Mouse (Mus musculus) midbrain, embryonic 14.5 days (tissue): ENCODE results near the gene Igsf10. TPM values are rescaled to one million over a fixed set of nuclear protein-coding genes. Genes with fewer than 3 reads are reported as not detected.

Source experiments
- ATAC-seq: fragments of 200-750 bp; cut with Nextera tagmentation; 2 replicates; pipeline ENCODE4 v1.8.0; 2017; ENCODE audit warnings: moderate number of reproducible peaks, moderate library complexity; ENCODE audit not compliant: low FRiP score, low TSS enrichment
- DNase-seq: peaks from one replicate; pipeline ENCODE4 v3.0.0-alpha.2; 2015
- H3K27ac ChIP-seq: fragments of 300-500 bp; sonication (generic); replicated peaks from 2 replicates; pipeline ENCODE4 v1.5.1; 2014; ENCODE audit warnings: mild to moderate bottlenecking, low read depth, low read length, moderate library complexity
- H3K27me3 ChIP-seq: fragments of 300-500 bp; sonication (generic); 2 replicates; pipeline ENCODE4 v1.6.1; 2014; ENCODE audit warnings: low read length, control low read depth, mixed read lengths; ENCODE audit not compliant: control insufficient read depth, insufficient read depth
- H3K36me3 ChIP-seq: fragments of 300-500 bp; sonication (generic); 2 replicates; pipeline ENCODE4 v1.6.1; 2014; ENCODE audit warnings: low read length, control low read depth; ENCODE audit not compliant: control insufficient read depth, insufficient read depth
- H3K4me1 ChIP-seq: fragments of 300-500 bp; sonication (generic); 2 replicates; pipeline ENCODE4 v1.6.1; 2014; ENCODE audit warnings: mild to moderate bottlenecking, antibody characterized with exemption, low read length, control low read depth; ENCODE audit not compliant: control insufficient read depth, insufficient read depth
- H3K4me2 ChIP-seq: fragments of 300-500 bp; sonication (generic); 2 replicates; pipeline ENCODE4 v1.6.1; 2014; ENCODE audit warnings: mild to moderate bottlenecking, low read length, moderate library complexity
- H3K4me3 ChIP-seq: fragments of 300-500 bp; sonication (generic); replicated peaks from 2 replicates; pipeline ENCODE4 v1.5.1; 2014; ENCODE audit warnings: low read depth, low read length
- H3K9ac ChIP-seq: fragments of 300-500 bp; sonication (generic); replicated peaks from 2 replicates; pipeline ENCODE4 v1.6.1; 2014; ENCODE audit warnings: mild to moderate bottlenecking, low read length, moderate library complexity
- H3K9me3 ChIP-seq: fragments of 300-500 bp; sonication (generic); 2 replicates; pipeline ENCODE4 v1.6.1; 2016; ENCODE audit warnings: low read length, control low read depth, mixed read lengths; ENCODE audit not compliant: control insufficient read depth
- WGBS: fragments of 180-500 bp; shearing (Covaris S2); extraction: QIAGEN DNeasy Blood & Tissue Kit; methylation state at CpG from one replicate; pipeline ENCODE4 v1.1.7; 2014; 5-methylcytosine and 5-hydroxymethylcytosine counted together
- polyA plus RNA-seq: library from polyadenylated mRNA; unstranded; fragments of >200 nt; fragmentation: Nextera tagmentation; extraction: Ambion mirVana; gene quantifications from 2 replicates; pipeline ENCODE4 v1.2.1, GENCODE M21; 2014

Igsf10 gene
- polyA plus RNA-seq, 1 experiment from 2014 or later = 2.9 TPM

DNA sequence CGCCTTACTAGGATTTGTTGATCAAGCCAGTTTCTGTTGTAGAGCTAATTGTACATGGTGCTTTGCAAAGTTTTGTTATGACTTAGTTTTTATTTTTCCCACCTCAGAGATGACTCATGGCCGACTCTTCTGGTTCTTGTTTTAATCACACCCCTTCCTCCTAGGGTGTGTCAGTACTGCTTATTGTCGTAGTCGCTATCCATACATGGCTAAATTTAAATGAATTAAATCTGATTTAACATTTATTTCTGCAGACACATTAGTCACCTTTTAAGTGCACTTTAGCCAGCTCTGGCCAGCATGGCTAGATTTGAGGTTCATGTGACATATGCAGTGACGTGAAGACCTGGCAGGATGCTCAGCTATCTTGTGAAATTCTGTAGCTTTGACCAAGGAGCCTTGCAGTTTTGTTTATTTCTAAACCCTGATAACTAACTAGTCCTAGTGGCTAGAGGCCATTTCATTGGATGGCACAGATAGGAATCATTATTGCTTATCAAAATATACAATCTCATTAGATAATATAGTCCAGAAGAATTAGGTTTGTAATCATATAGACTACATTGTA, 47.5 kb downstream of the Igsf10 start:
- DNase-seq = no peak
- Histone ChIP-seq H3K27ac (no peak overlapping the region), H3K27me3 (no peaks in the 10 kb centered on the region), H3K4me2 (no peak overlapping the region), H3K9ac (no peak overlapping the region), H3K4me1 (no peaks in the 10 kb centered on the region), H3K36me3 (no peaks in the 10 kb centered on the region), H3K4me3 (no peak overlapping the region), H3K9me3 (no peaks in the 10 kb centered on the region)
- WGBS = 95% methylated on average over 5 of the region's 5 CpGs
- no peak for ATAC-seq

- H3K4me1 ChIP-seq = no peaks in the 10 kb centered on the region
- H3K27ac ChIP-seq = no peak overlapping the region
- no peaks in the 10 kb centered on the region for H3K9me3 ChIP-seq
- no peaks in the 10 kb centered on the region for H3K36me3 ChIP-seq
- DNase-seq (no peak), ATAC-seq (no peak)
- H3K27me3 ChIP-seq = no peaks in the 10 kb centered on the region
- WGBS = 93% methylated on average over 16 of the region's 16 CpGs
- no peak overlapping the region for H3K4me2 ChIP-seq
- no peak overlapping the region for H3K9ac ChIP-seq
- no peak overlapping the region for H3K4me3 ChIP-seq
Measured at GRCm38 (mm10) chr3:59295699-59296562, 48.3 kb downstream of the Igsf10 start.

- WGBS = 83% methylated on average over 5 of the region's 5 CpGs
- Histone ChIP-seq H3K27ac (no peak overlapping the region), H3K27me3 (no peaks in the 10 kb centered on the region), H3K36me3 (no peaks in the 10 kb centered on the region), H3K4me1 (no peaks in the 10 kb centered on the region), H3K4me2 (no peak overlapping the region), H3K9me3 (no peaks in the 10 kb centered on the region), H3K9ac (no peak overlapping the region), H3K4me3 (no peak overlapping the region)
- no peak for ATAC-seq
- no peak for DNase-seq
Measured at GRCm38 (mm10) chr3:59293437-59294199, 50.6 kb downstream of the Igsf10 start.

DNA sequence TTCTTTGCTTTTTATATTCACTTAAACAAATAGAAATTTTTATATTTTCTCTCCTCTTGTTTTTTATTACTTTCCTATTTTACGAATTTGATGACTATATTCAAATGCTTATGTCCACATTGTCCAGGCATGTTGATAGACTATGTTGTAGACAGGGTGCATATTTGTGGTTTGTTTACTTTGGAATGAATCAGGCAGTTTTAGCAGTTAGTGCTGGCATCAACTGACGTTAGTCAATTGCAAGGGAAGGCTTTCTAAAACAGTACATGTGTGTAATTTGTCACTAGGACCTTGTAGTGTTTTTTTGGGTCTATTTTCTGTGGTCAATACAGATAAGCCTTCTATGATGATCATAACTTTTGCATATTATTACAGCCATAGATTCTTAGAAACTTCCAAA, 53.6 kb downstream of the Igsf10 start:
- Histone ChIP-seq H3K9ac (no peak overlapping the region), H3K27ac (no peak overlapping the region), H3K36me3 (no peaks in the 10 kb centered on the region), H3K9me3 (no peaks in the 10 kb centered on the region), H3K27me3 (no peaks in the 10 kb centered on the region), H3K4me3 (no peak overlapping the region), H3K4me2 (no peak overlapping the region), H3K4me1 (no peaks in the 10 kb centered on the region)
- 85% methylated on average over 2 of the region's 2 CpGs for WGBS
- DNase-seq = no peak
- ATAC-seq = no peak

GRCm38 (mm10) chr3:59278620-59279019, 65.6 kb downstream of the Igsf10 start:
- Histone ChIP-seq H3K27ac (no peak overlapping the region), H3K9me3 (no peaks in the 10 kb centered on the region), H3K4me2 (no peak overlapping the region), H3K36me3 (no peaks in the 10 kb centered on the region; the same call in 1 of the 2 replicates), H3K4me1 (no peaks in the 10 kb centered on the region), H3K4me3 (no peak overlapping the region), H3K9ac (no peak overlapping the region), H3K27me3 (no peaks in the 10 kb centered on the region)
- ATAC-seq = no peak
- no peak for DNase-seq

DNA sequence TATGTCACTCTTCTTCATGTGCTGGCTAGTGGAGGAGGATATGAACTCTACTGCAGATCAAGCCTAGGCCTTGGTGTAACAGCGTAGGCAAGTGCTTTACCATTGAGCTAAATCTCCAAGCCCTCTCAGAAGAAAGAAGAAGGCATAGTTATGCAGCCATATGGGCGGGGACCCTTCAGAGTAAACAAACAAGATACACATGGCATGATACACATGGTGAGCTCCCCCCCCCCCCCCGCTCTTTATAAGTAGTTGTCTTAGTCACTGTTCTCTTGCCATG, 66.0 kb downstream of the Igsf10 start:
- Histone ChIP-seq H3K9me3 (no peaks in the 10 kb centered on the region), H3K4me2 (no peak overlapping the region), H3K36me3 (no peaks in the 10 kb centered on the region; the same call in 1 of the 2 replicates), H3K27me3 (no peaks in the 10 kb centered on the region), H3K4me1 (no peaks in the 10 kb centered on the region), H3K4me3 (no peak overlapping the region), H3K9ac (no peak overlapping the region), H3K27ac (no peak overlapping the region)
- 90% methylated on average over 3 of the region's 3 CpGs for WGBS
- ATAC-seq (peak; percentile 31; the same call in 1 of the 2 replicates), DNase-seq (no peak)

DNA sequence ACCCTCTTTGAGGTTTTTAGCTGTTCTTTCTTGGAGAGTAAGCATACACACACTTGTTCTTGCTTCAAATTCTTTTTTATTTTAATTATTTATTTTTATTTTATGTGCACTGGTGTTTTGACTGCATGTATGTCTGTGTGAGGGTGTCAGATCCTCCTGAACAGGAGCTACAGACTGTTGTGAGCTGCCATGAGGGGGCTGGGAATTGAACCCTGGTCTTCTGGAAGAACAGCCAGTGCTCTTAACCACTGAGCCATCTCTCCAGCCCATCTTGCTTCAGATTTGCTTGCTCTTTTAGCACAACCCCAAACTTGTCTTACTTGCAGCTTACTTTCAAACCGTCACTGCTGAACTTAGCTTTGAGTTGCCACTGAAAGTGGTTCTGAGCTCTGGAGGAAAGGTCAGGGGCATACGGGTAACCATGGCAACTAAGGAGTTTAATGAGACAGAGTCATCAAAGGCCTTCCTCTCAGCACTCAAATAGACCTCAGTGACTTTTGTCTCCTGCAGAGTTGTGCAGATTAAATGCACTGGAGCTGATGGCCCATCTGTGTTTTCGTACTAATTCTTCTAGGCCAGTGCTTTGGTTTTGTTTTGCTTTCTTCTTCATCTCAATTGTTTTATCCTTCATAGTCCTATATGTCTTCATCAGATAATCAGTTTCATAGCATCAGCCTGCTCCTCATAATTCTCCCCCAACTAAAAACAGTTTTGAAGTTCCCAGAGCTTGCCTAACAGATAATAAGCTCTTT, 66.5 kb downstream of the Igsf10 start:
- WGBS = 5% methylated on average over 3 of the region's 3 CpGs
- H3K9me3 ChIP-seq = no peaks in the 10 kb centered on the region
- no peaks in the 10 kb centered on the region for H3K4me1 ChIP-seq
- no peak overlapping the region for H3K9ac ChIP-seq
- peak; percentile 23 for DNase-seq
- H3K4me2 ChIP-seq = no peak overlapping the region
- H3K4me3 ChIP-seq = no peak overlapping the region
- no peak overlapping the region for H3K27ac ChIP-seq
- no peaks in the 10 kb centered on the region for H3K27me3 ChIP-seq
- 0 out of 2 replicates have a peak, but pooled peaks have one; percentile 40 for ATAC-seq
- H3K36me3 ChIP-seq = no peaks in the 10 kb centered on the region; the same call in 1 of the 2 replicates

DNA sequence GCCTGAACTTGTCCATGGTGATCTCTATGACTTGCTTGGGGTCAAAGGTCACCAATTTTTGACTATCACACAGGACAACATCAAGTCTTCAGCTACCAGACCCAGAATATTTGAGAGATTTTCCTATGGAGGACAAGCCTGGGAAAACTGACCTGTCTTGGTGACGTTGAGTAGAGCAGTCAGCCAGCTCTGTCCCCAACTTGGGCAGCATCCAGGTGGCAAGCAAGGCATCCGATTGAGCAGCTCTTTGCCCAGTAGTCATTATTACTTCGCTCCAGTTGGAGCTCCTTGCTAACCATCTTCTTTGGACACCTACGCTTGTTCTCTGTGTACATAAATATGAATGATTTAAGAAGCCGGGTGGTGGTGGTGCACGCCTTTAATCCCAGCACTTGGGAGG, 73.4 kb downstream of the Igsf10 start:
- Histone ChIP-seq H3K9ac (no peak overlapping the region), H3K36me3 (peaks cover 6% of the 10 kb centered on the region; the same call in 1 of the 2 replicates), H3K27me3 (no peaks in the 10 kb centered on the region), H3K9me3 (no peaks in the 10 kb centered on the region), H3K27ac (no peak overlapping the region), H3K4me1 (no peaks in the 10 kb centered on the region), H3K4me3 (no peak overlapping the region), H3K4me2 (no peak overlapping the region)
- no peak for DNase-seq
- 91% methylated on average over 6 of the region's 6 CpGs for whole genome bisulfite sequencing
- ATAC-seq = no peak
